Mouse (Mus musculus) embryonic facial prominence, embryonic 13.5 days (tissue): Measurements from ENCODE around the gene Kcnh2. TPM values are rescaled to one million over a fixed set of nuclear protein-coding genes. Genes with fewer than 3 reads are reported as not detected.
"Not testable (repeated sequence)": the region's sequence is repeated elsewhere in the genome, so short reads cannot be mapped to it uniquely, and the experiment has no call there.

Experiments
- ATAC-seq: fragments of 200-750 bp; cut with Nextera tagmentation; 2 replicates; pipeline ENCODE4 v1.8.0; 2017; ENCODE audit warnings: low read depth; ENCODE audit not compliant: insufficient number of reproducible peaks, insufficient read depth, low FRiP score, low TSS enrichment
- H3K27ac ChIP-seq: fragments of 300-500 bp; sonication (generic); 2 replicates; pipeline ENCODE4 v1.5.1; 2015; ENCODE audit warnings: moderate library complexity, mild to moderate bottlenecking, inconsistent platforms
- H3K27me3 ChIP-seq: fragments of 300-500 bp; sonication (generic); 2 replicates; pipeline ENCODE4 v1.6.1; 2015; ENCODE audit warnings: mild to moderate bottlenecking, inconsistent platforms
- H3K36me3 ChIP-seq: fragments of 300-500 bp; sonication (generic); 2 replicates; pipeline ENCODE4 v1.6.1; 2015; ENCODE audit warnings: mild to moderate bottlenecking, inconsistent platforms
- H3K4me1 ChIP-seq: fragments of 300-500 bp; sonication (generic); 2 replicates; pipeline ENCODE4 v1.6.1; 2015; ENCODE audit warnings: inconsistent platforms
- H3K4me2 ChIP-seq: fragments of 300-500 bp; sonication (generic); 2 replicates; pipeline ENCODE4 v1.6.1; 2015; ENCODE audit warnings: moderate library complexity, mild to moderate bottlenecking, inconsistent platforms
- H3K4me3 ChIP-seq: fragments of 300-500 bp; sonication (generic); 2 replicates; pipeline ENCODE4 v1.5.1; 2015; ENCODE audit warnings: mild to moderate bottlenecking, inconsistent platforms
- H3K9ac ChIP-seq: fragments of 300-500 bp; sonication (generic); 2 replicates; pipeline ENCODE4 v1.6.1; 2015; ENCODE audit warnings: mild to moderate bottlenecking, inconsistent platforms
- H3K9me3 ChIP-seq: fragments of 300-500 bp; sonication (generic); 2 replicates; pipeline ENCODE4 v1.6.1; 2016; ENCODE audit warnings: inconsistent platforms
- WGBS: fragments of 180-500 bp; shearing (Covaris S2); methylation state at CpG from one replicate; pipeline ENCODE4 v1.1.7; 2015; ENCODE audit warnings: mixed read lengths; 5-methylcytosine and 5-hydroxymethylcytosine counted together
- polyA plus RNA-seq: library from polyadenylated mRNA; unstranded; fragments of >200 nt; fragmentation: Nextera tagmentation; extraction: Ambion mirVana; gene quantifications from 2 replicates; pipeline ENCODE4 v1.2.1, GENCODE M21; 2015

Gene Kcnh2
- polyA plus RNA-seq = 1.3 and 1.4 TPM in 2 replicates

- no peaks in the 10 kb centered on the region for H3K9me3 ChIP-seq
- peaks cover 85% of the 10 kb centered on the region for H3K27me3 ChIP-seq
- peak within 1 kb of the TSS; percentile 73 for H3K9ac ChIP-seq
- no peaks in the 10 kb centered on the region for H3K36me3 ChIP-seq
- no peak within 1 kb of the TSS for H3K27ac ChIP-seq
- ATAC-seq = peak; percentile 18; the same call in 1 of the 2 replicates
- peak within 1 kb of the TSS; percentile 100 for H3K4me2 ChIP-seq
- WGBS = under 1% methylated on average over 36 of the region's 53 CpGs
- H3K4me3 ChIP-seq = peak within 1 kb of the TSS; percentile 63
- peaks cover 34% of the 10 kb centered on the region for H3K4me1 ChIP-seq
These were observed at the start of gene Kcnh2 for GRCm38 (mm10) chr5:24351278-24351677. Kcnh2 (minus strand) TSS chr5:24351604.

GRCm38 (mm10) chr5:24400362-24400761 lies 49.0 kb upstream of the Kcnh2 start:
- Histone ChIP-seq H3K9ac (no peak overlapping the region), H3K4me1 (no peaks in the 10 kb centered on the region), H3K27ac (no peak overlapping the region), H3K9me3 (no peaks in the 10 kb centered on the region), H3K4me3 (no peak overlapping the region), H3K27me3 (no peaks in the 10 kb centered on the region), H3K36me3 (peaks cover 43% of the 10 kb centered on the region), H3K4me2 (no peak overlapping the region)
- WGBS = 84% methylated on average over 11 of the region's 11 CpGs
- no peak for ATAC-seq

- H3K27ac ChIP-seq = no peak overlapping the region
- 88% methylated on average over 10 of the region's 10 CpGs for WGBS
- ATAC-seq = no peak
- no peaks in the 10 kb centered on the region for H3K9me3 ChIP-seq
- no peaks in the 10 kb centered on the region for H3K27me3 ChIP-seq
- no peak overlapping the region for H3K9ac ChIP-seq
- H3K36me3 ChIP-seq = peaks cover 39% of the 10 kb centered on the region
- no peak overlapping the region for H3K4me3 ChIP-seq
- no peak overlapping the region for H3K4me2 ChIP-seq
- no peaks in the 10 kb centered on the region for H3K4me1 ChIP-seq
These were observed 48.3 kb upstream of the Kcnh2 start for GRCm38 (mm10) chr5:24399686-24400085.

- 87% methylated on average over 6 of the region's 6 CpGs for WGBS
- ATAC-seq = not testable (repeated sequence)
These were observed 44.9 kb upstream of the Kcnh2 start for GRCm38 (mm10) chr5:24396254-24396653.

DNA sequence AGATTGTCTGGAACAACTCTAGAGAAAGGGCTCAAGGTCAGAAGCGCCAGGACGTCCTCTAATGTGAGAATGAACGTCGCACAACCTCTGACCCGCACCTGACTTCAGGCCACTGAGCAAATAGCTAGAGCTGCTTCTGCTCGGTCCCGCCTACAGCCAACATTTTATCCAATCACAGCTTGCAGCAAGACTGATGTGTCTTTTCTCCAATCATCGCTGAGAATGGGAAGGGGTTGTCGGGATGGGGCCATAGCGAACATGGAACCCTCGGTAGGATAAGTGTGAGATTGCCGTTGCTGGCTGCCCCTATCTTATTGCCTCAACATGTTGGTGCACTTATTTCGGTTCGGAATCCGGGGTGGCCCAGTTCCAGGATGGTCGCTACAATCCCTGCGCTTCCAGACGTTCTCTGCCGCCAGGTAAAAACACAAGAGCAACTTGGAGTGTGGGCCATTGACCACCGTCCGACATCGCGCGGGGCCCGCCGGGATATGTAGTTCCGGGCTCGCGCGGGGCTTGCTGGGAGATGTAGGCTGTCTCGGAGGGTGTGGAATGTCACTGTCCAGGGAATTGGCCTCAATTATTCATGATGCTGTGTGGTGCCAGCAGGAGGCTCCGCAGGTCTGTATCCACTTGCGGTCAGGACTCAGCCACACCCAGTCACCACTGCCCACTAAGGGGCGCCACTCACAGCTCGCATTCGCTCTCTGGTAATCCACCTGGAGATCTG lies 42.9 kb upstream of the Kcnh2 start:
- peaks cover 5% of the 10 kb centered on the region for H3K27me3 ChIP-seq
- H3K9ac ChIP-seq = peak overlapping the region; percentile 69
- peak overlapping the region; percentile 66 for H3K4me2 ChIP-seq
- peak; percentile 92 for ATAC-seq
- no peaks in the 10 kb centered on the region for H3K4me1 ChIP-seq
- H3K36me3 ChIP-seq = no peaks in the 10 kb centered on the region
- peak overlapping the region; percentile 60 for H3K4me3 ChIP-seq
- 1% methylated on average over 36 of the region's 36 CpGs for WGBS
- no peaks in the 10 kb centered on the region for H3K9me3 ChIP-seq
- peak overlapping the region; percentile 49; the same call in 1 of the 2 replicates for H3K27ac ChIP-seq

More at GRCm38 (mm10) chr5:24396254-24396653, 44.9 kb upstream of the Kcnh2 start:
- H3K27me3 ChIP-seq, H3K9ac ChIP-seq, H3K4me2 ChIP-seq, H3K4me1 ChIP-seq, H3K9me3 ChIP-seq, H3K27ac ChIP-seq, H3K4me3 ChIP-seq: not testable (repeated sequence)
- peaks cover 12% of the 10 kb centered on the region; the same call in 1 of the 2 replicates for H3K36me3 ChIP-seq

DNA sequence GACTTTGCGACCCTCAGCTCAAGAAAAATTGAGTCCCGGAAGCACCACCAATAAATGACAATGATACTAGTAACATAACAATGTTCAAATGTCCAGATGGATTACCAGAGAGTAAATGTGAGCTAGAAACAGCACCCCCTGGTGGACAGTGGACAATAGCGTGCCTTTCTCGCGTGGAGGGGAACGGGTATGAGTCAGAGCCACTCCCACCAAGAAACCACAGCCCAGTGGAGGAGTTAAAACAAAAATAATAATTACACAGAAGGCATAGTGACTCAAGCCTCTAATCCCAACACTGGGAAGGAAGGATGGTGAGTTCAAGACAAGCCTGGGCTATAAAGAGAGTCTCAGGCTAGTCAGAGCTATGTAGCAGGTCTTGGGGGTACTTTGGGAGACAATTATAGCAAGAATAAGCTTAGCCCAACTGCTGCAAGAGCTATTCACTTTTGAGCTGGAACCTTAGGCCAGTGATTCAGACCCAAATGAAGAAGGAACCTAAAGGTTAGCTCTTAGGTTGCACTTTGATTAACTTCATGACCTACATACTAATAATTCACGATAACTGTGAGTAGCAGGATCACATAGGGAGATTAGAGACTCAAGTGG lies 42.1 kb upstream of the Kcnh2 start, which contains the start of gene Abcb8:
Gene Abcb8, plus strand, starts transcription at position 272 of the 606 bp plus-strand sequence.
- Histone ChIP-seq H3K27ac (peak within 1 kb of the TSS; percentile 49; the same call in 1 of the 2 replicates), H3K9me3 (no peaks in the 10 kb centered on the region), H3K27me3 (peaks cover 13% of the 10 kb centered on the region), H3K4me1 (peaks cover under 1% of the 10 kb centered on the region; the same call in 1 of the 2 replicates), H3K4me3 (peak within 1 kb of the TSS; percentile 60), H3K36me3 (no peaks in the 10 kb centered on the region), H3K9ac (peak within 1 kb of the TSS; percentile 69), H3K4me2 (peak within 1 kb of the TSS; percentile 66)
- no peak for ATAC-seq
- WGBS = 21% methylated on average over 7 of the region's 7 CpGs

GRCm38 (mm10) chr5:24392724-24393123 lies 41.3 kb upstream of the Kcnh2 start:
- no peak for ATAC-seq
- Histone ChIP-seq H3K9ac (no peak overlapping the region), H3K4me2 (no peak overlapping the region), H3K27me3 (peaks cover 21% of the 10 kb centered on the region), H3K4me1 (peaks cover 8% of the 10 kb centered on the region), H3K27ac (no peak overlapping the region), H3K4me3 (no peak overlapping the region), H3K9me3 (no peaks in the 10 kb centered on the region), H3K36me3 (no peaks in the 10 kb centered on the region)
- WGBS = 72% methylated on average over 7 of the region's 7 CpGs

- Histone ChIP-seq H3K4me2 (no peak within 1 kb of the TSS), H3K27me3 (peaks cover 30% of the 10 kb centered on the region), H3K27ac (no peak within 1 kb of the TSS), H3K9ac (no peak within 1 kb of the TSS), H3K4me3 (no peak within 1 kb of the TSS), H3K36me3 (no peaks in the 10 kb centered on the region), H3K9me3 (no peaks in the 10 kb centered on the region), H3K4me1 (peaks cover 15% of the 10 kb centered on the region)
- 79% methylated on average over 7 of the region's 7 CpGs for WGBS
- no peak for ATAC-seq
These were observed 40.5 kb upstream of the Kcnh2 start, which contains the start of gene Atg9b for GRCm38 (mm10) chr5:24391864-24392263. Atg9b (minus strand) TSS chr5:24392143.

DNA sequence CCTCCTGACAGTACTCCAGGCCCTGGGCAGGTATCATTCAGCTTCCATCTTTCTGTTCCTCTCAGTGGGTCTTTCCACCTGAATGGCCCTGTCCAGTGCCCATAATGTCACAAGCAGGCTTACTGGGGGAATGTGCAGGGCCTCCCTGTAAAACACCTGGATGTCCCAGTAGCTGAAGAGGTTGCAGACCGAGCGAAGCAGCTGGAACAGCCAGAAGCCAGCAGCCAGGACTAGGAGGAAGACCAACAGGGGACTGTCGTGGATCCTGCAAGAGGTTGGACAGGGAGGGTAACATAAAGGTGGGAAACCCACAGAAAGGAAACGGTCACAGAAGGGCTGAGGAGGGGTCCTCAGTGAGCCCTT lies 38.2 kb upstream of the Kcnh2 start:
- Histone ChIP-seq H3K27ac (no peak overlapping the region), H3K4me3 (no peak overlapping the region), H3K9ac (no peak overlapping the region), H3K36me3 (no peaks in the 10 kb centered on the region), H3K27me3 (peaks cover 51% of the 10 kb centered on the region), H3K4me2 (no peak overlapping the region), H3K9me3 (no peaks in the 10 kb centered on the region), H3K4me1 (peaks cover 15% of the 10 kb centered on the region)
- ATAC-seq = no peak
- 72% methylated on average over 4 of the region's 4 CpGs for WGBS

DNA sequence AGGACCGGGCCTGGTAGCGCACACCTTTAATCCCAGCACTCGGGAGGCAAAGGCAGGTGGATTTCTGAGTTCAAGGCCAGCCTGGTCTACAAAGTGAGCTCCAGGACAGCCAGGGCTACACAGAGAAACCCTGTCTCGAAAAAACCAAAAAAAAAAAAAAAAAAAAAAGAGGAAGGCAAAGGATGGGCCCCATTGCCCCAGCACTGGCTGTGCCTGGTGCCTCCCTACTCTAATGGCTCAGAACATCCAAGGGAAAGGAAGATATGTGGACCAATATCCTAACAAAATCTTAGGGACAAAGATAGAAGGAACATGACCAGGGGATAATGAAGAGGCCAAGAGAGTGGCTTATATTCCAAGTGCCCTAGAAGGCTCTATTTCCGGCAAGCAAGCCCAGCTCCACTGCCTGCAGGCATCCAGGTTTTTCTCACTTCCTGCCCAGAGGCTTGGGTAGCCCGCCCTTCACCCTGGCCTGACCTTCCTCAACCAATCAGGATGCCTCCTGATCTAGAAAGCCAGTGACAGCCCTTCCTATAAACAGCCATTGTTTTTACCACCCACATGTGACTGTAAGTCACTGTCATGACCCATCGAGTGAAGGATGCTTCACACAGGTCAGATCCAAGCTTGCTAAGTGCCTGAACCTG lies 37.7 kb upstream of the Kcnh2 start:
- peaks cover 15% of the 10 kb centered on the region for H3K4me1 ChIP-seq
- WGBS = 54% methylated on average over 7 of the region's 7 CpGs
- no peak for ATAC-seq
- H3K9ac ChIP-seq = no peak overlapping the region
- H3K9me3 ChIP-seq = no peaks in the 10 kb centered on the region
- no peak overlapping the region for H3K4me3 ChIP-seq
- peaks cover 53% of the 10 kb centered on the region for H3K27me3 ChIP-seq
- no peak overlapping the region for H3K27ac ChIP-seq
- no peak overlapping the region for H3K4me2 ChIP-seq
- no peaks in the 10 kb centered on the region for H3K36me3 ChIP-seq

DNA sequence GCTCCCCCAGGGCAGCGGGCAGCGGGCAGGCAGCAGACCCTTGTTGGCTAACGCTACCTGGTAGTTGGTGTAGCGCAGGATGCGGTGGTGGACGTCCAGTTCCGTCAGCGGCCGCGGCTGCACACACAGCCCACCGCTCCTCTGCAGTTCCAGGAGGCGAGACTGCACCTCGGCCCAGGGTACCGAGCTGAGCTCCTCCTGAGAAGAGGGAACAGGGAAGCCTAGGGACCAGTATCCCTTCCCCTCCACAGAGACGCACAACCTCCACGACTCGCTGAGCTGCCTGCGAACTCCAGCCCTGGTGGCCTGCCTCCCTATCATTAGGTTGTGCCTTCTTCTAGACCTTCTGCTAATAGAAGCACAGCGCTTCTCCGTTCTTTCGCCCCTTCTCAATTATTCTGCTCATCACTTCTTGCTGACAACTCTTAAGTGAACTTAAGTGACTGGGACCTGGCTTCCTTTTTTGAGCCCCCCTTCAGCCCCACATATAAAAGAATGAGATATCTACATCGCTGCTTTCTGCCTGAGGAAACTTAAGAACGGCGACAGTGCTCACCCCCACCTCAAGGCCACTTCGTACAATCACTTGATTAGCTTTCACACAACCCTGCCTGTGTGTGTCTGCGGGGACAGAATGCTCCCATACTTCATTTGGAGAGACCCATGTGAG lies 37.0 kb upstream of the Kcnh2 start:
- H3K9me3 ChIP-seq = no peaks in the 10 kb centered on the region
- 21% methylated on average over 26 of the region's 26 CpGs for WGBS
- no peak for ATAC-seq
- H3K4me3 ChIP-seq = peak overlapping the region; percentile 53
- no peaks in the 10 kb centered on the region for H3K36me3 ChIP-seq
- peaks cover 53% of the 10 kb centered on the region for H3K27me3 ChIP-seq
- no peak overlapping the region for H3K27ac ChIP-seq
- peaks cover 21% of the 10 kb centered on the region for H3K4me1 ChIP-seq
- peak overlapping the region; percentile 99 for H3K4me2 ChIP-seq
- peak overlapping the region; percentile 73 for H3K9ac ChIP-seq
